Mouse (Mus musculus) intestine, embryonic 14.5 days (tissue): Measurements from ENCODE around the gene Ifrd1. TPM values are rescaled to one million over a fixed set of nuclear protein-coding genes. Genes with fewer than 3 reads are reported as not detected.
A peak's percentile ranks its signal among the peaks of the same experiment; 100 is the strongest.
"Not testable (repeated sequence)": the region's sequence is repeated elsewhere in the genome, so short reads cannot be mapped to it uniquely, and the experiment has no call there.

ENCODE experiments used
- ATAC-seq: fragments of 200-750 bp; cut with Nextera tagmentation; replicated peaks from 2 replicates; pipeline ENCODE4 v1.8.0; 2017; ENCODE audit warnings: low read depth, moderate number of reproducible peaks, moderate TSS enrichment, moderate library complexity; ENCODE audit not compliant: low FRiP score, low TSS enrichment
- DNase-seq: peaks from one replicate; pipeline ENCODE4 v3.0.0-alpha.2; 2018; ENCODE audit warnings: low spot score
- H3K27ac ChIP-seq: fragments of 300-500 bp; sonication (generic); 2 replicates; pipeline ENCODE4 v1.5.1; 2014; ENCODE audit warnings: low read depth, mild to moderate bottlenecking, control low read depth
- H3K27me3 ChIP-seq: fragments of 300-500 bp; sonication (generic); replicated peaks from 2 replicates; pipeline ENCODE4 v1.6.1; 2014; ENCODE audit warnings: low read length, control low read depth; ENCODE audit not compliant: control insufficient read depth, insufficient read depth
- H3K36me3 ChIP-seq: fragments of 300-500 bp; sonication (generic); 2 replicates; pipeline ENCODE4 v1.6.1; 2014; ENCODE audit warnings: low read length, control low read depth; ENCODE audit not compliant: control insufficient read depth, insufficient read depth
- H3K4me1 ChIP-seq: fragments of 300-500 bp; sonication (generic); replicated peaks from 2 replicates; pipeline ENCODE4 v1.6.1; 2014; ENCODE audit warnings: low read length, control low read depth, mixed read lengths; ENCODE audit not compliant: control insufficient read depth, insufficient read depth
- H3K4me2 ChIP-seq: fragments of 300-500 bp; sonication (generic); 2 replicates; pipeline ENCODE4 v1.6.1; 2014; ENCODE audit warnings: low read length
- H3K4me3 ChIP-seq: fragments of 300-500 bp; sonication (generic); 2 replicates; pipeline ENCODE4 v1.5.1; 2014; ENCODE audit warnings: low read depth, low read length, control low read depth, mixed read lengths
- H3K9ac ChIP-seq: fragments of 300-500 bp; sonication (generic); 2 replicates; pipeline ENCODE4 v1.6.1; 2014; ENCODE audit warnings: mild to moderate bottlenecking, low read length
- H3K9me3 ChIP-seq: fragments of 300-500 bp; sonication (generic); 2 replicates; pipeline ENCODE4 v1.6.1; 2016; ENCODE audit warnings: low read length, control low read depth; ENCODE audit not compliant: control insufficient read depth
- whole genome bisulfite sequencing: fragments of 180-500 bp; shearing (Covaris S2); extraction: QIAGEN DNeasy Blood & Tissue Kit; methylation state at CpG from one replicate; pipeline ENCODE4 v1.1.7; 2014; 5-methylcytosine and 5-hydroxymethylcytosine counted together
- polyA plus RNA-seq: library from polyadenylated mRNA; unstranded; fragments of >200 nt; fragmentation: Nextera tagmentation; extraction: Ambion mirVana; gene quantifications from 2 replicates; pipeline ENCODE4 v1.2.1, GENCODE M21; 2014

The Ifrd1 gene
- polyA plus RNA-seq, 1 experiment from 2014 or later: 103 TPM

- Histone ChIP-seq H3K4me2 (no peak overlapping the region), H3K9ac (no peak overlapping the region), H3K27me3 (no peaks in the 10 kb centered on the region), H3K27ac (no peak overlapping the region), H3K4me1 (no peaks in the 10 kb centered on the region), H3K36me3 (peaks cover 38% of the 10 kb centered on the region), H3K4me3 (no peak overlapping the region), H3K9me3 (no peaks in the 10 kb centered on the region)
- 46% methylated on average over 7 of the region's 7 CpGs for WGBS
- DNase-seq (peak; percentile 75), ATAC-seq (peak; percentile 64; the same call in 1 of the 2 replicates)
These were observed 48.4 kb downstream of the Ifrd1 start for GRCm38 (mm10) chr12:40199795-40200402.

GRCm38 (mm10) chr12:40199302-40199701 is 49.0 kb downstream of the Ifrd1 start, which contains the start of gene Lsmem1:
TSS of gene Lsmem1 (minus strand) at chr12:40199490.
- H3K27ac ChIP-seq: no peak within 1 kb of the TSS
- no peak within 1 kb of the TSS for H3K4me2 ChIP-seq
- no peak within 1 kb of the TSS for H3K9ac ChIP-seq
- WGBS: 73% methylated on average over 8 of the region's 8 CpGs
- H3K36me3 ChIP-seq: peaks cover 32% of the 10 kb centered on the region
- H3K27me3 ChIP-seq: no peaks in the 10 kb centered on the region
- DNase-seq (no peak), ATAC-seq (no peak)
- H3K4me1 ChIP-seq: no peaks in the 10 kb centered on the region
- no peaks in the 10 kb centered on the region for H3K9me3 ChIP-seq
- H3K4me3 ChIP-seq: no peak within 1 kb of the TSS

- Histone ChIP-seq H3K9ac (no peak overlapping the region), H3K27ac (no peak overlapping the region), H3K27me3 (no peaks in the 10 kb centered on the region), H3K4me2 (no peak overlapping the region), H3K4me3 (no peak overlapping the region), H3K9me3 (no peaks in the 10 kb centered on the region), H3K4me1 (no peaks in the 10 kb centered on the region), H3K36me3 (peaks cover 23% of the 10 kb centered on the region)
- no peak for ATAC-seq
- no peak for DNase-seq
- WGBS: 80% methylated on average over 9 of the region's 9 CpGs
These were observed 49.9 kb downstream of the Ifrd1 start for GRCm38 (mm10) chr12:40198427-40198826.

GRCm38 (mm10) chr12:40198019-40198418 is 50.3 kb downstream of the Ifrd1 start:
- no peak for DNase-seq
- WGBS: 91% methylated on average over 5 of the region's 5 CpGs
- Histone ChIP-seq H3K4me2 (no peak overlapping the region), H3K27ac (no peak overlapping the region), H3K9me3 (no peaks in the 10 kb centered on the region), H3K9ac (no peak overlapping the region), H3K27me3 (no peaks in the 10 kb centered on the region), H3K4me3 (no peak overlapping the region), H3K36me3 (peaks cover 19% of the 10 kb centered on the region), H3K4me1 (no peaks in the 10 kb centered on the region)
- no peak for ATAC-seq

GRCm38 (mm10) chr12:40197511-40197910 is 50.8 kb downstream of the Ifrd1 start:
- no peaks in the 10 kb centered on the region for H3K4me1 ChIP-seq
- no peaks in the 10 kb centered on the region for H3K9me3 ChIP-seq
- no peak overlapping the region for H3K4me2 ChIP-seq
- H3K9ac ChIP-seq: no peak overlapping the region
- peaks cover 14% of the 10 kb centered on the region for H3K36me3 ChIP-seq
- DNase-seq: no peak
- no peak for ATAC-seq
- no peak overlapping the region for H3K4me3 ChIP-seq
- H3K27ac ChIP-seq: no peak overlapping the region
- no peaks in the 10 kb centered on the region for H3K27me3 ChIP-seq

- Histone ChIP-seq H3K4me2 (no peak overlapping the region), H3K27ac (no peak overlapping the region), H3K4me3 (no peak overlapping the region), H3K9ac (no peak overlapping the region), H3K9me3 (peaks cover 6% of the 10 kb centered on the region), H3K27me3 (no peaks in the 10 kb centered on the region), H3K36me3 (no peaks in the 10 kb centered on the region), H3K4me1 (no peaks in the 10 kb centered on the region)
- WGBS: 82% methylated on average over 3 of the region's 3 CpGs
- DNase-seq (no peak), ATAC-seq (no peak)
These were observed 62.8 kb downstream of the Ifrd1 start for GRCm38 (mm10) chr12:40185474-40185873.

- Histone ChIP-seq H3K9ac (no peak overlapping the region), H3K4me3 (no peak overlapping the region), H3K4me1 (no peaks in the 10 kb centered on the region), H3K27me3 (no peaks in the 10 kb centered on the region), H3K27ac (no peak overlapping the region), H3K4me2 (no peak overlapping the region), H3K36me3 (no peaks in the 10 kb centered on the region), H3K9me3 (peaks cover 6% of the 10 kb centered on the region)
- WGBS: 60% methylated on average over 6 of the region's 6 CpGs
- DNase-seq (no peak), ATAC-seq (no peak)
These were observed 71.2 kb downstream of the Ifrd1 start for GRCm38 (mm10) chr12:40177089-40177488.

- ATAC-seq: no peak
- no peaks in the 10 kb centered on the region for H3K4me1 ChIP-seq
These were observed 72.1 kb downstream of the Ifrd1 start for GRCm38 (mm10) chr12:40176158-40176557.

GRCm38 (mm10) chr12:40175171-40175570 is 73.1 kb downstream of the Ifrd1 start:
- H3K9ac ChIP-seq, H3K4me2 ChIP-seq, H3K27ac ChIP-seq, H3K4me3 ChIP-seq, H3K36me3 ChIP-seq, H3K4me1 ChIP-seq, H3K27me3 ChIP-seq, DNase-seq, ATAC-seq, H3K9me3 ChIP-seq: not testable (repeated sequence)
- 21% methylated on average over 1 of the region's 1 CpGs for WGBS

More at GRCm38 (mm10) chr12:40176158-40176557, 72.1 kb downstream of the Ifrd1 start:
- H3K4me3 ChIP-seq: no peak overlapping the region
- H3K4me2 ChIP-seq: no peak overlapping the region
- H3K36me3 ChIP-seq: no peaks in the 10 kb centered on the region
- no peak for DNase-seq
- no peak overlapping the region for H3K27ac ChIP-seq
- 79% methylated on average over 2 of the region's 2 CpGs for WGBS
- H3K27me3 ChIP-seq: no peaks in the 10 kb centered on the region
- H3K9me3 ChIP-seq: peaks cover 5% of the 10 kb centered on the region
- no peak overlapping the region for H3K9ac ChIP-seq
